Mouse (Mus musculus) T-helper 17 cell (primary cell): ENCODE results near the gene Cd200r3.

Experiments
- in situ Hi-C, 2 experiments: fragments of 300-600 bp; cut with MboI, MseI; formaldehyde crosslinking; loops; 1 replicate in 1 of 2; 2 replicates in 1 of 2; pipeline ENCODE4 v1.15.1; 2025; ENCODE audit warnings: high pct_unique_total_duplicates in 2 of 2

The Cd200r3 gene

GRCm38 (mm10) chr16:45030127-45030526 is 86.6 kb downstream of the Cd200r3 start:
- in situ Hi-C loops, result loop anchor here in 1 of 2 experiments (10.0 kb wide), 1 partner anchor 265 kb away; the partner anchor contains the start of gene Cd200r1

GRCm38 (mm10) chr16:45030796-45031195 is 87.3 kb downstream of the Cd200r3 start:
- in situ Hi-C loops, result loop anchor here in 1 of 2 experiments (10.0 kb wide), 1 partner anchor 266 kb away; the partner anchor contains the start of gene Cd200r1
